Mouse (Mus musculus) gastrocnemius, adult 2 months (tissue): ENCODE data around the gene Braf. TPM values are rescaled to one million over a fixed set of nuclear protein-coding genes. Genes with fewer than 3 reads are reported as not detected.
"Not testable (repeated sequence)": the region's sequence is repeated elsewhere in the genome, so short reads cannot be mapped to it uniquely, and the experiment has no call there.

ENCODE experiments used
- DNase-seq: peaks from one replicate; pipeline ENCODE4 v3.0.0; 2022
- H3K27ac ChIP-seq: fragments of 200-600 bp; 2 replicates; pipeline ENCODE4 v1.8.1; 2022; ENCODE audit warnings: mild to moderate bottlenecking
- H3K4me3 ChIP-seq: fragments of 200-600 bp; 2 replicates; pipeline ENCODE4 v1.8.1; 2022; ENCODE audit warnings: mild to moderate bottlenecking, moderate library complexity
- CTCF ChIP-seq: fragments of 200-600 bp; IDR thresholded peaks from 2 replicates; pipeline ENCODE4 v1.8.1; 2022; ENCODE audit warnings: antibody characterized with exemption, mild to moderate bottlenecking, moderate library complexity
- intact Hi-C: fragments of 180-260 bp; cut with DNase I; formaldehyde crosslinking; loops from one replicate; pipeline ENCODE4 v1.15.1; 2025
- total RNA-seq, 2 experiments: library from RNA; stranded (reverse); gene quantifications; 2 replicates each; pipeline ENCODE4 v1.2.3; 2021

Braf gene
- total RNA-seq, 2 experiments from 2014 or later, result 6.5 to 8.1 TPM

DNA sequence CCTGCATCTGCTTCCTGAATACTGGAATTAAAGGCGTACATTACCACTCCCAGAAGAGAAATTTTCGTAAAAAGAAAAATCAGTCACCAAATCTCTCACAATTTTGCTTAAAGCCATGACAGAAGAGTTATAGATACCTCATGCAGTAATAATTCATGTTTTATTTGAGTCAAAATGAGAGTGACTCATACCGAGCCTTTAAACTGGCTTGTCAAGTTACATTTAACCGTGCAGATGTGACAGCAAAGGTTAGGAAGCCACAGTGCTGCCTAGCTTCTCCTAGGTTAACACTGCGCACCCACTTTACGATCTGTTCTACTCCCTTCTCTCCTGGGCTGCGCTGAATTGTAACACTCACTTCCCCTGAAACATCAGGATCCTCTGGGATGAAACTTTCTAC lies 10.9 kb downstream of the Braf start:
- Histone ChIP-seq H3K27ac (no peak overlapping the region), H3K4me3 (no peak overlapping the region)
- DNase-seq, result no peak
- intact Hi-C loops, result no loop called here
- no peak for TF ChIP-seq CTCF

DNA sequence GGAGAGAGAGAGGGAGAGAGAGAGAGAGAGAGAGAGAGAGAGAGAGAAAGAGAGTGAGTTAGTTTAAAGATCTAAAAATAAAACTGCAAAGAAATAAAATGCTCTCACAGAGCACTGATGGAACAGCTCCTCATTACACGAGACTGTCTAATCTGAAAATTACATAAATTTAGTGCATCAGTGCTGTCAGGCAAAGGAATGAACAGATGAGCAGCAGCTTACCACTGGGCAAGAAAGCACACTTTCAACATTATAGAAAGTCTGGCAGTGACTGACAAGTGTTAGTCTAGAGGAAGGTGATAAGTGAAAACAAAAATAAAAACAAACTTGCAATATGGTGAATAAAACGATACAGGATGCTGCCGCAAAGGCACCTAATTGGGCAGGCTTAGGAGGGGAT lies 11.9 kb downstream of the Braf start:
- no peak overlapping the region for H3K4me3 ChIP-seq
- no peak overlapping the region for H3K27ac ChIP-seq
- no peak for DNase-seq
- TF ChIP-seq CTCF, result no peak
- intact Hi-C loops, result no loop called here

DNA sequence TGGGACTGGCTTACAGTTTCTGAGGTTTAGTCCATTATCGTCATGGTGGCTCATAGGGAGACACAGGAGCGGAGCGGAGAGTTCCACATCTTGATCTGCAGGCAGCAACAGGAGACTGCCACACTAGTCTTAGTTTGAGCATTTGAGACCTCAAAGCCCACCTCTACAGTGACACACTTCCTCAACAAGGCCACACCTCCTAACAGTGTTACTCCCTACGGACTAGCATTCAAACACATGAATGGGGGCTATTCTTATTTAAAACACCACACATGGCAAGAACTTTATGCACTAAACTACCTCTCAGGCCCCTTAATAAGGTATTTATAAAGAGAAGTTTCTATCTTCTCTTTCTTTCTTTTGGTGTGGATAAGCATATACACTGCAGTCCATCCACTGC lies 19.6 kb downstream of the Braf start:
- intact Hi-C loops, result no loop called here

DNA sequence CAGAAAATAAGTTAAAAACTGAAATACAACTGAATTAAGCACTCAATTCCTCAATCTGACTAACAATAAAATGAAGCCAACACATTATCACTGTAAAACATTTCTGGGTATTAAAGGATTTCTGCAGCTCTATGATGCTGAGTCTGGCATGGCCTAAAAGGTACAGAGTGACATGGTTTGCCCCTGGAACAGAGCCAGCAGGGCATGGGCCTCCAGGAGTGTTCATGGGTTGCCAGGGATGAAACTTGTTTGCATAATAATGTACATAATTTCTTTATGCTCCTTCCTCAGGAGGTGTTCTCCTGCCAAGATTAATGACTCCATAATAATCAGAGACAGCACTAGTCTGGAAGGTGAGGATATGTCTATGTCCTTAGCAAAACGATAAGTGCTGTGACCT lies 32.1 kb downstream of the Braf start:
- no peak for TF ChIP-seq CTCF
- no peak overlapping the region for H3K27ac ChIP-seq
- no peak for DNase-seq
- intact Hi-C loops, result no loop called here
- H3K4me3 ChIP-seq, result no peak overlapping the region

More for the DNA sequence above, 19.6 kb downstream of the Braf start:
- no peak for DNase-seq
- H3K4me3 ChIP-seq, result no peak overlapping the region
- H3K27ac ChIP-seq, result no peak overlapping the region
- no peak for TF ChIP-seq CTCF

DNA sequence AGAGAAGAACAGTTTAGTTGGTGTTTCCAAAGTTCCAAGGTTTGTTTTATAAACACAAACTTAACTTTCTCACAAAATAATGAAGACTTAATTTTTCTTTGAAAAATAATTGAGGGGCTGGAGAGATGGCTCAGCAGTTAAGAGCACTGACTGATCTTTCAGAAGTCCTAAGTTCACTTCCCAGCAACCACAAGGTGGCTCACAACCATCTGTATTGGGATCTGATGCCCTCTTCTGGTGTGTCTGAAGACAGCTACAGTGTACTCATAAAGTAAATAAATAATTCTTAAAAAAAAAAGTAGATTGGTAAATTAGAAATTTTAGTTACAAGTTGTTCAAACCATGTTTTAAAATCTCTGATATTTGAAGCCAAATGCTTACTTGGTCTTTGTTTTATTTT lies 38.4 kb downstream of the Braf start:
- DNase-seq, H3K4me3 ChIP-seq, intact Hi-C loops, H3K27ac ChIP-seq: not testable (repeated sequence)
- peak; percentile 31; the same call in 1 of the 2 replicates for TF ChIP-seq CTCF

DNA sequence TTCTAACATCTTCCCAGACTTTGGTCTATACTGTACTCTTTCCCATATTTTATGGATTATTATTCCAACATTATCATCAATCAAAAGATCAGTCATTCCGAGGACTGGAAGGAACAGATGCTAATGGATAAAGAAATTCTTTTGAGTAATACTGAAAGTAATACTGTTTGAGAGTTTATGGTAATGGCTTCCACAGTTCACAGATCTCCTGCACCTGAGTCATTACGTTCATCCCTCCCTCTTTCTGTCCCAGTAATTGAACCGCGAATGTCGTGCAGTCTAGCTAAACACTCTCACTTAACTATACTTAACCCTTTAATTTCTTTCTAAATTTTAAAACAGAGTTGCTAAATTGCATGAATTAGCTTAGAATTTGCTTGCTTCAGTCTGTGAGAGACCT lies 43.5 kb downstream of the Braf start:
- no peak for TF ChIP-seq CTCF
- intact Hi-C loops, result no loop called here
- Histone ChIP-seq H3K4me3 (no peak overlapping the region), H3K27ac (no peak overlapping the region)
- no peak for DNase-seq

DNA sequence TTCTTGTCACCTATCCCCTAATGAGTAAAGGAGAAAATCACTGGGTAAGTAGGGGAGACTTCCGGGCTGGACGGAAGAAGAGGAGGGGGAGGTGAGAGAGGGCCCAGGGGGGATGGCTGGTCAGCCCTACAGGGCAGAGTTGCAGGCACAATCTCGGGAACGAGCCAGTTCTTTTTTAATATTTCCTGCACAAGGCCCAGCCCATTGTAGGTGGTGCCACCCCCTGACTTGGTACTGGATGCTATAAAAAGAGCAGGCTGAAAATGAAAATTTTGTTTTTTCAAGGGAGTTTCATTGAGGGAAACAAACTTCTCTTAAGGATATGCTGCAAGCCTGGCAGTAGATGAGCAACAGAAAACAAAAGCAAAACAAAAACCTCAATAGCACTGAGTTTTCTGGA lies 44.7 kb downstream of the Braf start:
- no peak overlapping the region for H3K4me3 ChIP-seq
- TF ChIP-seq CTCF, result no peak
- intact Hi-C loops, result no loop called here
- H3K27ac ChIP-seq, result no peak overlapping the region
- no peak for DNase-seq

DNA sequence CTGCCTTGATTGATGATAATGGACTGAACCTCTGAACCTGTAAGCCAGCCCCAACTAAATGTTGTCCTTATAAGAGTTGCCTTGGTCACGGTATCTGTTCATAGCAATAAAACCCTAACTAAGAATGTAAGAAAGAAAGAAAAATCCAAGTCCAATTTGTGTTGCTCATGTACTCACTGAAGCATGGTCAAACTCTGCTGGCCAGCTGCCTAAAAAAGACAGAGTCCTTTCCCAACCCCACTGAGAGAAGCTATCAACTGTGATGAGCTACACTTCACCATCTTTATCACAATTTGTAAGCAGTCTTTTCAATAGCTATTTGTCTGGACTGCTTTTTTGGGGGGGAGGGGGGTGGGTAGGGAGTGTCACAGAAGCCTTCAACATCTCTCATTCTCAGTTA lies 47.0 kb downstream of the Braf start:
- no peak for TF ChIP-seq CTCF
- no peak for DNase-seq
- Histone ChIP-seq H3K27ac (no peak overlapping the region), H3K4me3 (no peak overlapping the region)
- intact Hi-C loops, result no loop called here

DNA sequence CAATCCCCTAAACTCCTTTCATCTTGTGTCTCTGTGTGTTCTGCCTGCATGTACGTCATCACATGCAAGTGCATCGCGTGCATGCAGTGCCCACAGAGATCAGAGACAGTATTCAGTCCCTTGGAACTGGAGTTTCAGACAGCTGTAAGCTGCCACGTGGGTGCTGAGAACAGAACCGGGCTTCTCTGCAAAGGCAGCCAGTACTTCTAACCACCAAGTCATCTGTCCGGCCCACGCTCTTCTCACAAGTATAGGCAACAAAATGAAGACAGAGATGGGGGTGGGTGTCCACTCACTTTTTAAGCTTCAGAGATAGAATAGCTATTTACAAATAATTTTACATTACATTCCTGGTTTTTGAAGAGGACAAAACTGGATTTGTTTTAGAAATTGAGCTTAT lies 50.2 kb downstream of the Braf start:
- Histone ChIP-seq H3K27ac (no peak overlapping the region), H3K4me3 (no peak overlapping the region)
- intact Hi-C loops, result no loop called here
- DNase-seq, result no peak
- TF ChIP-seq CTCF, result no peak

DNA sequence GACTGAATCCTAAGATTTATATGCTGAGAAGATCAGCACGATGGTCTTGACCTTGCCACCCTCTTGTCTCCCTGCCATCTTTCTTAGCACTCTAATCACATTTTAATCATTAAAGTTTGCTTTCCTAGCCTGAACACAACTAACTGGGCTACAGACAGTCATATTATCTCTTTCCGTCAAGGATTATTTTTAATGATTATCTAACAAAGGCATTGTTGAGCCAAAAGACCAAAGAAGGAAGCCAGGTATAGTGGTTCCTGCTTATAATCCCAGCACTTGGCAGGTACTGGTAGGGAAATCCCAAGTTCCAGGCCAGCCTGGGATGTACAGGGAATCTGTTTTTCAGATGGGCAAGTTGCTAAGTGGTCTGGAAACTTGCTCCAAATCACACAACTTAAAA lies 114.0 kb downstream of the Braf start:
- no peak overlapping the region for H3K27ac ChIP-seq
- intact Hi-C loops, result no loop called here
- H3K4me3 ChIP-seq, result no peak overlapping the region
- no peak for TF ChIP-seq CTCF
- DNase-seq, result no peak

DNA sequence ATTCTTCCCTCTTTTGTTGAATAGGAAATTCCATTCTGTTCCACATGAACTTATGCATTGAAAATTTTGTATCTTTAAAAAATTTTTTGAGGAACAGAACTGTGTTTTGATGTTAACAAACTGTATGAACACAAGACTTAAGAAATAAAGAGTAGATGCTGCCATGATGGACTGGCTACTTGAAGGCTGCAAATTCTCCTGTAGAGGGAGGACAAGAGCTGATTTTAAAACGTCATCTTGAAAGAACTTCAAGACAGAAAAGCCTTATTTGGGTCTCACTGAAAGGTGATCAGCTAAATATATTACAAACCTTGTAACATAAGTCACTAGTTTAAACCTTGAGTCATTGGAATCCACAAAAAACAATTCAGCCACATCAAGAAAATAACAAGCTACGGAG lies 115.1 kb downstream of the Braf start:
- Histone ChIP-seq H3K27ac (no peak overlapping the region), H3K4me3 (no peak overlapping the region)
- intact Hi-C loops, result no loop called here
- peak; percentile 23; the same call in 1 of the 2 replicates for TF ChIP-seq CTCF
- DNase-seq, result no peak

DNA sequence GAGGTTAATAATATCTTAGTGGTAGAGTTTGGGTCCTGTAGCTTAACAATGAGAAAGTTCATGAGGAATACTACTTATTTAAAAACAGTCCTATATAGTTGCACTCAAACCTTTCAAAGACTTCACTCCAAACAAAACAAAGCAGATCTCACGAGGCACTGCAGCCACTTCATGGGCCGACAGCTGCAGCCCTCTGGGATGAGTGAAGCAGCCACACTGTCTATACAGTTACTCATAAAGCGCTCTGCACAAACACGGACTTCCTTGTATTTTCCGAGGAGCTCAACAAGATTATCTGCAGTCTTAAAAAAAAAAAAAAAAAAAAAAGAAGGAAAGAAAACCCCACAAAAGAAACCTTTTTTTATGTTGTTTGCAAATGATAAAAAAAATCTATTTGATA lies 117.9 kb downstream of the Braf start:
- DNase-seq, result no peak
- no peak for TF ChIP-seq CTCF
- Histone ChIP-seq H3K27ac (no peak overlapping the region), H3K4me3 (no peak overlapping the region)
- intact Hi-C loops, result no loop called here

DNA sequence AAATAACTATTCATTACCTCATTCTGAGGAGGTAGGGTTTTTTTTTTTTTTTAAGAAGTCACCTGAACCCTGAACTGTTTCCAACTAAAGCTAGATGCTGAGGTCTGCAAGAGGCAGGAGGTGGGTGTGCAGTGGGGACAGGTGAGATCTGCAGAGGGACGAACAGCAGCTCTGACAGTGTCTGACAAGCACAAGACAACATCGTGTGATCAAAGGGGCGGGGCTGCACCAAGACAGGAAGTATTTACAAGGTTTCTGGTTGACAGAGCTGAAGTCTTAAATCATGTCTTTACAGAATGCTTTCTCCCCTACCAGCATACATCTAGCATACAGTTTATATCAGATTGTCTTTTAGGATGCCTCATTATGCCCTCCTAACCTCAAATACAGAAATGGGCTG lies 118.4 kb downstream of the Braf start:
- intact Hi-C loops, result no loop called here
- no peak overlapping the region for H3K27ac ChIP-seq
- DNase-seq, result no peak
- TF ChIP-seq CTCF, result no peak
- no peak overlapping the region for H3K4me3 ChIP-seq

DNA sequence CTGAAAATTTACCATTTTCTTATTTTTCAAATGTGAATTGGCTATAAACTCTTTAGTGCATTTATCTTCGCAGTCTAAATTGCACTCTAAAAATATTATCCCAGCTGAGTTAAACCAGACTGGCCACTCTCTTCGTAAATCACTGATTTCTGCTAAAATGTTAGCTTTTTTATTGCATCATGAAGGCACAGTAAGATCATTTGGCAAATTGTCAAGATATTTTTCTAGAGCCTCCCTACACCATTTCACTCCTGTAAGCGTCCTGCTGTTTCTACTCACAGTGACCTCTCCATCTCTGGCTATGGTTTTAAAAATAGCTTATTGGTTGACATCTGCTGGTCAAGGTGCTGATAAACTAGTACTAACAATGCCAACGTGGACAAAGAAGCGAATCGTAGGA lies 119.2 kb downstream of the Braf start:
- intact Hi-C loops, result no loop called here
- H3K27ac ChIP-seq, result no peak overlapping the region

DNA sequence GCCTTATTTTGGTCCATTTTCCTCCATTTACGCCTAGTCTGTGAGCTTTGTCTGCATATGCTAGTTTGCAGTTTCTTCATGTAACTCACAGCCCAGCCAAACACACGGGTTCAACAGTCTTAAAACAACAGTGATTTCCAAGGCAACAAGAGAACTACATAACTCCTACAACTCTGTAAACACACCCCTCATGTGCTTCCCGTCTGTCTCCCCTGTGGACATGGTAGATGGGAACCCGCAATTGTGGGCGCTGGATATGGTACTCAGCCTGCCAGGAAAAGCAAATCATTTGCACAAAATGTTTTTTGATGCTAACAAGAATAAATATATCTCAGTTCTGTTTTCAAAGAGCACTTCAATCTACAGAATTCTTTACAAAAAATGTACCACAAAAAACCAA lies 120.7 kb downstream of the Braf start:
- H3K27ac ChIP-seq, result no peak overlapping the region
- H3K4me3 ChIP-seq, result no peak overlapping the region
- no peak for TF ChIP-seq CTCF
- intact Hi-C loops, result no loop called here
- DNase-seq, result no peak

More for the DNA sequence above, 119.2 kb downstream of the Braf start:
- no peak for DNase-seq
- no peak for TF ChIP-seq CTCF
- H3K4me3 ChIP-seq, result no peak overlapping the region
